Mouse (Mus musculus) thymus, postnatal 0 days (tissue): ENCODE measurements at regions not wholly inside any gene's neighbourhood (a gene's known extent, or its start where the extent isn't known, plus 50 kb on each side); places are given as distances from the start of the nearest gene placed in this dataset. TPM values are rescaled to one million over a fixed set of nuclear protein-coding genes. Genes with fewer than 3 reads are reported as not detected.

ENCODE experiments used
- DNase-seq: peaks from one replicate; pipeline ENCODE4 v3.0.0-alpha.2; 2015; ENCODE audit warnings: low spot score
- microRNA-seq: library from miRNA; unstranded; fragments of <30 nt; microRNA quantifications from one replicate; pipeline ENCODE4, GENCODE M21; 2016; ENCODE audit warnings: borderline number of aligned reads

DNA sequence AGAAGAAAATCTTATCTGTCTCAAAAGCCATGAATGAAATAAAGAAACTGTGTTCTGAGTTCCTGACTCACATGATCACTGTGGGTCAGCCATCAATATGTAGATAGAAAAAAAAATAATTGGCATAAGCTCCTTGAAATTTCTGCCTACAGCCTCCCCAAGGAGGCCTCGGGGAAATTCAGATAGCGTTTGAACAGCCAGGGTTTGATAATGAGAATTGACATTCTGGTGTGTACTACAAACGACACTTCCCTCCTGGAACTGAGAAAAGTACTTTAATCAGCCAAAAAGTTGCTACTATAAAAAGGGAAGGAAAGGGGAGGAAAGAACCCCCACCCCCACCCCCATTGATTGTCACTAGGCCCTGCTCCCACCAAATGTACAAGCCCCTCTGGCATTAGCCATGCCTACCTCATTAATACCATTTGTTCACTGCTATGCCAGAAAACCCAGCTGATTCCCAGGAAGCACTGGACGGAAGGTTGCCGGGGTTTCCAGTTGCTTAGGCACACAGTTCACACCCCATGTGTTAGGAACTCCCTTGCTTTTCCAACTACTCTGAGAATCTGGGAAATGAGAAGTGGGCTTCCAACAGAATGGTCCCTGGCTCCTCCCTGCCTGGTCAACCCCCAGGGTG, 78.4 kb upstream of the Klf7 start:
- DNase-seq, result no peak

DNA sequence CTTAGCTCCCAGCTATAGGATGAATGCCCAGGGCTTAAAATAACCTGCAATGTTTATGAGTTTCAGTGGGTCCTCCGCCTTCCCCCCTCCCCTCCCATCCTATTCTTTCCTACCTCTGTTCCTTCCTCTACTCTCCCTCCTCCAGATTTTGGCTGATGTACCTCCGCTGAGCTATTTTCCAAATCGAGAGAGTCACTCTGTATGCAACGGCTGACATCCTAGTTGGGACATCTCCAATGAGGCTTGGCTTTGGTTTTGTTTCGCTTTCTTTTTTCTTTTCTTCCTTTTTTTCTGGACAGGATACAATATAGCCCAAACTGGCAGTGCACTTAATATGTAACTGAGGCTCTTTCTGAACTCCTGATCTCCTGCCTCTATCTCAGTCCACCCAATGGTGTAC, 76.7 kb upstream of the Klf7 start:
- no peak for DNase-seq

DNA sequence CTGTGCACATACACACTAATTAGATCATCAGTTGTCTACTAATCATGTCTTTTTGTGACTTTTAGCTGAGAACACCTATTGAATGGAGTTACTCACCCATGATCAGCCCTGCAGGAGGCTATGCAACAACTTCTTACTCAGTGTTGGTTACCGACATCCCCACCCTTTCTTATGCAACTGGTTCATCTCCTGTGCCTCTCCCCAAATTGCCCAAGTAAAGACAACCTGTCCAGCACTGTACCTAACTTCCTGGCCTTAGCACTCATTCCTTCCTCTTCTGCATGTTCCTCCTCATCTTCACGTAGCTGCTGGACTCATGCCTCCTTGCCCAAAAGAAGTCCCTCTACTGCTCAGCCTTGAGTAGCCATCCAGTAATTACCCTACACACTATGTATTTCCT, 76.2 kb upstream of the Klf7 start:
- no peak for DNase-seq

DNA sequence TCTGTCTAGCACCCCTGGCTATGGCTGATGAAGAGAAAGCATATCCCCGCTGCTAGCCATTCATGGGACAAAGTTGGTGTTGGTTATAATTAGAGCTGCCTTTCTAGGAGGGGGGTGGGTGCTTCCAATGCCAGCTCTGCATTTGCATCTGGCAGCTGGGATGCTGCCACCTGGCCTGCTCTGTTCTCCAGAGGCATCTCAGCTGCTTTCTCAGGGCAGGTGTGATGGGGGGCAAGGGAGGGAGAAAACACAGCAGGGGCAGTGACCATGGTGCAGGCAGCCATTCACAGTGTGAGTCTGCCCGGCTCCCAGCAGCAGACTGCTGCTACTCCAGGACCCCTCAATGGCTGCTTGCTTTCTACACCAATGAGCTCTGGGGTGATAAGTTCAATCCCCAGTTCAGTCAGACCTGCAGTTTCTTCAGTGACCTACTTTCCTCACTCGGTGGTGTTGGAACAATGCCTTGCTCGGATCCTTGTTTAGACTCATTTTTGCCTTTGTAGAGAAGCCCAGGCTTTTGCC, 73.9 kb upstream of the Klf7 start:
- no peak for DNase-seq

DNA sequence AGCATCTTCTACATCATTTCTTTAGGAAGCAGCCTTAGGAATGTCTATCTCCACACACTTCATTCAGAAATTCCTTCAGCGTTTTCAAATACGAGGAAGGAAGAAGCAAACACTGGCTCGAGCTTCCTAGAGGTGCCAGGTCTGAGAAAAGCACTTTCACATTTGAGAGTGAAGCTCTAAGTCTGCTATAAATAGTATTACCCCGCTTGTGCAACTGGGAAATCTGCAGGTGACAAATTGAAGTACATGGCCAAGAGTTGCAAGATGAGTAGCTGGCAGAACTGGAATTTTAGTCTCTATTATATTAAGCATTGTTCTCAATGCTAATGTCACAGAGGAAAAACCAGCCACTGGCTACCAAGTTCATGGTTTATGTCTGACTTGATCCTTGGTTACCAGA, 73.2 kb upstream of the Klf7 start:
- no peak for DNase-seq

DNA sequence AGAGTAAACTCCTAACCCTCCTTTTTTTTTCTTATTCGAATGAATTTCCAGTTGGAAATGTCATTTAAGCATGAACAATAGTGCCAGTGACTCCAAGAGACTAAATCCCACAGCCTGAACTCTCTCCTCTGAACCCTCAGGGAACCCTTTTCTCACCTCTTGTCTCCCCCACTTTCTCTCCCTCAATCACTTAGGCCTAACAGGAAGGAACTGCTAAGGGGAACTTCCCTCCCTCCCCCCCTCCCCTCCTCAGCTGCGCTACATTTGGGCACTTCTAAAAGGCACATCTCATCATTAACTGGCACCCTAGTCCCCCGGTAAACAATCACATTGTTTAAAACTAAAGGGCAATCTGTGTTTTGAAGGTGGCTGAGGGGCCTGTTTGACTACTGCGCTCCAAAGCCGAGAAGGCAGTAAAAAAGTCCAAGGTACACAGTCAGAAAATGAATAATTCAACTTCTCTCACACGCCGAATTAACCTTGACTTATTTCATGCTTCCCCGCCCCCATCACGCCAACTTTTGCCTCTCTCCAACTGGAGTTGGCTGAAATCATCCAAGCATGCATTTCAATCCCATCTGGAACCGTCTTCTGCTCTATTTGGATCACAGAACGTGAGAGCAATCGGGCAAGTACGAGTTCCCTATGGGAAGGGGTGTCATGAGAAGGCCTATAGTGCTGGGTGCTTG, 71.2 kb upstream of the Klf7 start:
- peak; percentile 8 for DNase-seq

DNA sequence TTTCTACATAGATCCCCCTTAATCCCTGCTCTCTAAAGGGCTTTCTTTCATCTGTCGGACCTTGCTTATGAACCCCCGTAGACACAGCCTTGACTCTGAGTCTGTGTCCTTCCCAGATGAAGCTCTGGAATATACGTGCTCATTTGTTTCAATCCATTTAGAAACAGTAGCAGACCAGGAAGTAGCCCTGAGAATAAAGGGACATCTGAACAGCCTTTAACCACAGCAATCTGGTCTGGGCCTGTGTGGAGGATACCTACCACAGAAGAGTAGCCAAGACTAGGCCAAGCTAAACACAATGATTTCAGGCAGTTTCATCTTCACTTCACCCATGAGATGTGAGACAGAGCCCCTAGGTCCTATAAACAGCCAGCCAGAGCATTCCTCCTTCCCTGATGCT, 70.7 kb upstream of the Klf7 start:
- no peak for DNase-seq

DNA sequence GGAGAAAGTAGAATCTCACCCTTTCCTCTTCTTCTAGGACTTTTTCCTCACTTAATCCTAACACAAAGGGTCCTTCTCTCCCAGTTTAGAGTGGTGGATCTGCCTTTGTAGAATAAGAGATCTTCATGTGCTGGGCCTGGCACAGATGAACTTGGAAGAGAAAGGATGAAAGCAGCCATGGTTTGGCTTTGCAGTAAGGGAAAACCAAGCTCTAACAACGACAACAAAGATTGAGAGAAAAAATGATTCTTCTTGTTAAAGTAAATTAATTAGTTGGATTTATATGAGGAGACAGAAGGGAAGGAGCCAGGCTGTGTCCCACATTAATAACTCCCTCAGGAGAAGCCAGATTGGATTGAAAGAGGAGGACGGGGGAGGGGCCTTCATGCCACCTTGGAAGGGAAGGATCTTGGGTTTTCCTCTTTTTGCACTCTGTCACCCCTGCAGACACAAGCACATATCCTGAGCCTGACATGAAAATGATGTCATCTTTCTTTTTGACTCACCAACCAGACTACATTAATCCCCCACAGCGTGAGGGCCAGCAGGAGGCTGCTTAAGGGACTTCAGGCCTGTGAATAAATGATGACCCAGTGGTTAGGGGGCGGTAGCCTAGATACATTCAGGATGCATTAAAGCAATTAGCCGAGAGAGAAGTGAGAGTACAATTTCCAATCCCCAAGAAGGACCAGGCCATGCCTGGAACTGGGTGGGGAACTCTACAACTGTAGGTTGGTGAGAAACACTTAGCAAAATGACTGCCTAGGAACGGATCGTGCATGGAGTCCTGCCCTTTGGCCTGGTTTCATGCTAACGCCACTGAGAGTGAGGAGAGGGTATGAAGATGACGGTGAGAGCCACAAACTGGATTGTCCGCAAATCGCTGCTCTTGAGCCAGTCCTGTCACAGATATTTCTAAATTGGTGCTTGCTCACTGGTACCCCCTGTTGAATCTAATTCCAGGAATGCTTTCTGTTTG, 69.4 kb upstream of the Klf7 start:
- no peak for DNase-seq

DNA sequence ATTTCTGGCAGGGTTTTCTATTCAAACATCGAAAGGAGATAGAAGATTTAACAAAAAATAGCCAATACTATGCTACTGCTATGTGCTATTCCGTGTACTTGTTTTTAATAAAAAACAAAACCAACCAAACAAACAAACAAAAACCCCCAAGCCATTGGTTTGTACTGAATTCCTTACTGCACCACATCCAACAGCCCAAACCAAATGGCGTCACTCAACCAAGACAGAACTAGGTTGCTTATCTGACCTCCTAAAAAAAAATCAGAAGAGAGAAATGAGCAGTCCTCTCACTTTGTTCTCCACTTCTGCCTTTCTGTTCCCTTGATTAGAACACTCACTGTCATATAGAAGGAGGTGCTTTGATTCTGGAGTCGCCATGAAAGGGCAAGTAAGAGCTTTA, 68.6 kb upstream of the Klf7 start:
- DNase-seq, result no peak

DNA sequence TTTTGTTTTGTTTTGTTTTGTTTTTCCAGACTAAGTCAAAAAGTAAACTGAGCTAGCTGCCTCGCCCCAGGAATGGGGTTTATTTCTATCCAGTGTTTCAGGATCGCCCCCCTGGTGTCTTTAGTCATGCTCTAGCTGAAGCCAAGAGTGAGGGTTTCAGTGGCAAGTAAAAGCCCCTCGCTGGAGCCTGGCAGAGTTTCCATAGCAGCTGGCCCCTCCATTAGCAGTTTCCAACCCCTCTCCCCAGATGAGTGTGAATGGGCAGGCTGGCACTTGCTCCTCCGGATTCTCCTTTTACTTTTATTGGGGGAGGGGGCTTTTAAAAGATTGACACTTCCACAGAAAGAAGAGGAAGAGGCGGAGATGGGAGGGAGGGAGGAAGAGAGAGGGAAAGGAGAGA, 68.0 kb upstream of the Klf7 start:
- DNase-seq, result no peak

DNA sequence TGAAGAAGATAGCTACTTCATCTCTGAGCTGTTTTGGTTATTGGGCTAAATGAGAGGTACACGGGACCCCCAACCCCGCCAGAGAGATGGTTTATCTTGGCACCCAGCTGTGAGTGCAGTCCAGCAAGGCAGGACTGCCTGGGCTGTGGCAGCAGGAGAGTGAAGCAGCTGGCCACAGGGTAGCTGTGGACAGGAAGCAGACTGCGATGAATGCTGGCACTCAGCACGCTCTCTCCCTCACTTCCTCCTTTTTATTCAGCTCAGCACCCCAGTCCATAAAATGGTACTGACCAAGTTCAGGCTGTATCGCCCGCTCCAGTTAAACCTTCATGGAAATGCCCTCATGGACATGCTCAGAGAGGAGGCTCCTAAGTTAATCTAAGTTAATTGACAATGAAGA, 67.4 kb upstream of the Klf7 start:
- DNase-seq, result no peak

DNA sequence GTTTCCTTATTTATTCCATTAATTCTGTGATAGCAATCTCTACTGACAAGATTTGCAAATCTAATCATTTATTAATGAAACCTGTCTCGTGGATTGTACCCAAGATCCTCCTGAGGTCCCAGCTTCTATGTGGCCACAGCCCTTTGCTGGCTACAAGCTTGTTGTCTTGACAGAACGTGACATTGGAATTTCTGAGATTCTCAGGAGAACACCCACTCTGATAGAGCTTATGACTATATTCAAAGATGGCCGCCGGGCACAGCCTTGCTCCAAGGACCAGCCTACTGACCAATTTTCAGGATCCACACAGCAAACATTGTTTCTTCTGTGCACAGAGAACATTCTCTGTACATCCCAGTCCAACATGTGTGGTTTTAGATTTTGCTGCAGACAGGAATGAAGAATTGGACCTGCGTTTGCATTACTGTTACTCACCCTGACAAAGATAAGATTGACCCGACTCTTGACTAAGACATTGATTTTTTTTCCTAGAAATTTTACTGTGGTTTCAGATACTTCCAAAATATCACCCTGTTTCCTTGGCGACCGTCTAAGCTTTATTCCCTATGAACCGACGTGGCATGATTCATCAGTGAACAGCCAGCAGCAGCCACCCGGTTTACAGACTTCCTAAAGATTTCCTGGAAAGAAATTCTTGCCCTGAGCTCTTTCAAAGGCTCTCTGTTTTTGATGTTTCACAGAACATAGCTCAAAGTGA, 65.9 kb upstream of the Klf7 start:
- DNase-seq, result no peak

DNA sequence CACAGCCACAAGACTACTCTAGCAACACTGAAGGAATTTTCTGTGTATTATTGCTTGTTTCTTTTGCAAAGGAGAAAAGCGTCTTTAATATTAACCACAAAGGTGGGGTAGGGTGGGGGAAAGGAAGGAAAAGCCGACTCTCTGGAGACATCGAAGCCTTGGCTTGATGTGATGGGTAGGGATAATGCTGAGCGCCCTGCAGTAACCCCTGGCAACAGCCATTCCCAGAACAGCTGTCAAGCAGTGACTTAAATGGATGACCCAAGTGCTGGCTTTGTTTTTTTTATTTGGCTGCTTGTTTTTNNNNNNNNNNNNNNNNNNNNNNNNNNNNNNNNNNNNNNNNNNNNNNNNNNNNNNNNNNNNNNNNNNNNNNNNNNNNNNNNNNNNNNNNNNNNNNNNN, 51.6 kb upstream of the Klf7 start:
- no peak for DNase-seq

DNA sequence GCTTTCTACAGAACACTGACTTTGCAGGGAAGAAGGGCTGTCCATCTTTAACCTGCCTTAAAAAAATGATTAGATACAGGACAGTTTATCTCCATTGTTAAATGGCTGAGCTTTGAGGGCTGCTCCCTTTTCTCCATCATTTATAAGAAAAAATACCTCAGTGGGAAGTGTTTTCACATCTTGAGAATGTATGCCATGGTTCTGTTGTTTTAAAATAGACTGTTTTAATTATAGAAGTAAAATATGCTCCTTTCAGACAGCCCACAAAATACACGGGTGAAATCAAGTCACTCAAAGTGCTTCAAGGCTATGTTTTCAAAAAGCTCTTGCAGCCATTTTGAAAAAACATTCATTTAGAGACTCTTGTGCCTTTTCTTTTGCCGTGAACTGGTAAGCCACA, 50.0 kb upstream of the Klf7 start:
- DNase-seq, result no peak

Small RNA genes in the stretch of these regions (microRNA-seq; reads per million reads assigned to microRNA genes)
- not detected for gene Gm25748
